Mouse (Mus musculus) right cerebral cortex, postnatal 4 days (tissue): ENCODE data around the gene Rbfox2.

Source experiments
- DNase-seq: peaks from one replicate; pipeline ENCODE4 v3.0.0-alpha.2; 2022

Rbfox2 gene

DNA sequence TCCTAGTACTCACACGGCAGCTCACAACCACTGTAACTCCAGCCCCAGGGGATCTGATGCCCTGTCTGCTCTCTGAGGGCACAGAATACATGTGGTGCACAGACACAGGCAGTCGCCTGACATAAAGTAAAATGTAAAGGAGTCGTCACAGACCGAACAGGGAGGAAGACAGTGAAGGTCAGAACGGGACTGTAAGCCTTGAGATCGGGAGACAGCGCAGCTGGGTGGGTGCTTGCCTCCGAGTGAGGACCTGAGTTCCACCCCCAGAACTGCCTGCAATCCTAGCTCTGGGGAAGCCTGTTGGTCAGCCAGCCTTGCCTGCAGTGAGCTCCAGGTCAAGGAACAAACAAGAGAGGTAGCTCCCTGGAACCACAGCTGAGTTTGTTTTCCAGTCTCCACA, 177.7 kb downstream of the Rbfox2 start:
- no peak for DNase-seq

DNA sequence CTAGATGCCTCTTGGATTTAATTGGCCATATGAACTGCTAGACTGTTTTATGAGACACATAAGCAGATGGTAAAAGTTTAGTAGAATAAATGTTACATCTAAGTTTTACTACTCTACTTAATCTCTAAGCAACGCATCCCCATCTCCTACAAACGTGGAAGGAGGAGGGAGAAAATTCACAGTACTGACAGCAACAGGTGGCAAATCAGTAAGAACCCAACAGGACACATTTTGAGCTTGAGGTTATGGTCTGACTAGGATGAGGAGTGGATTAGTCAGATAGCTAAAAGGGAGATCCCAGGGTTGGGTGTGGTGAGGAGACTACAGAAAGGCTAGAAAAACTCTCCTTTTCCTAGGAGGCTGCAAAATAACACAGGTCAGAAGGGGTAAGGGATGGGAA, 179.1 kb downstream of the Rbfox2 start:
- no peak for DNase-seq

DNA sequence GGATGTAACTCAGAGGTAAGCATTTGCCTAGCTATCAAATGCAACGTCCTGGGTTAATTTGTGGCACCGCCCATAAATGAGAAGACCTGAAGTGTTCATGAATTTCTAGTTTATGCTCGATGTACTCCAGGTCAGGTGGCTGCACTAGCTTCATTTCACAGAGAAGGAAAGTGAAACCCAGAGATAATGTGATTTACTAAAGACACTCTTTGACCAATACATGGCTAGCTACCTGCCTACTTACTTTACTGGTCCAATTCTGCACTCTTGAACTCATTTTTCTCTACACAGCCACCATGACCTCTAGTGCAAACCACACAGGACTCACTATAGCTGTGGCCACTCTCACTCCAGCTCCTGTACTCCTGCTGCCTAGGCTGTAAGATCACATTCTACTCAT, 180.1 kb downstream of the Rbfox2 start:
- DNase-seq = no peak

DNA sequence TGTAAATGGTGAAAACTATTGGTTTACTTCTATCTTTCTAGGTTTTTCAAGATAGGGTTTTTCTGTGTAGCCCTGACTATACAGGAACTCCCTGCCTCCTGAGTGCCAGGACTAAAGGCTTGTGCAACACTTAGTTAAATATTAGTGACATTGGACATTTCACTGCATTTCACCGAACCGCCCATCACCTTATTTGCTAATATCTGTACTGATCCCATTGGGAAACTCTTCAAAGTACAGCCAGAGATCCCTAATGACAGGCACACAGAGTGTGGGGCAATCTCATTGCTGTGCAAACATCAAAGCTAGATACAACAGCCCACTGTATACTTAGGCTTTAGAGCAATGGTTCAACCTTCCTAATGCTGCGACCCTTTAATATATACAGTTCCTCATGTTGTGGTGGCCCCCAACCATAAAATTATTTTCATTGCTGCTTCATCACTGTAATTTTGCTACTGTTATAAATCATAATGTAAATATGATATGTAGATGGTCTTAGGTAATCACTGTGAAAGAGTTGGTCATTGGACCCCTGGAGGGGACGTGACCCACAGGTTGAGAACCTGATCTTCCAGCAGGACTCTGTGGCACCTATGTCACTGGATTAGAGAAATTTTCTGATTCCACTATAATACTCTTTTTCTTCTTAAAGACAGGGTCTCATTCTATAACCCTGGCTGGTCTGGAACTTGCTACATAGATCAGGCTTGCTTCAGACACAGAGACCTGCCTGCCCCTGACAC, 182.3 kb downstream of the Rbfox2 start:
- DNase-seq = no peak

DNA sequence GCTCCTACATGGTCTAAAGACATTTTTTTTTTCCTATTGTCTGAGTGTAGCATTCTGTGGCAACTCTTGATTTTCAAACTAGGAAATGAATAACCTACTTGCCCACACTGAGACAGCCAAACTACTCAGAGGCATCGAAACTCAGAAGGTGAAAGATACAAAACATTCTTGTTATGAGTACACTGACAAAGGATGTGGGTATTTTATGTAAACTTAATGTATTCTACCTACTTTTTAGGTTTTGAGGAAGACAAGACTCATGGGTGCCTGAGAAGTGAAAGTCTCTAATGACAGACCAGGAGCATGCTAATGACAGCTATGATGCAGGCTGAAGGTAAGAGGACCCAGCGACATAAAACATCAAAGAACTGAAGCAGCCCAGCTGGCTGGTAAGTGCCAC, 184.0 kb downstream of the Rbfox2 start:
- no peak for DNase-seq

DNA sequence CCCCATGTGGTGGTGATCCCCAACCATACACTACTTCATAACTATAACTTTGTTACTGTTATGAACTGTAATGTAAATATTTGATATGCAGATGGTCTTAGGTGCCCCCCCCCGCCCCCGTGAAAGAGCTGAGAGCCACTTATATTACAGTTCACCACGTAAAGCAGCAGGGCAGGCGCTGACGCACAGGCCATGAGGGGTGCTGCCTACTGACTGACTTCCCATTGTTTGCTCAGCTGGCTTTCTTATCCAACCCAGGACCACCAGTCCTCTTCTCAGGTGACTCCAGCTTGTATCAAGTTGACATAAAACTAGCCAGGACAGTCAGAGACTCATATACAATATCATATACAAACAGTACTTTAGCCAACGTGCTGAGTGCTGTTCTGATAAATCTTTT, 184.6 kb downstream of the Rbfox2 start:
- DNase-seq = no peak

DNA sequence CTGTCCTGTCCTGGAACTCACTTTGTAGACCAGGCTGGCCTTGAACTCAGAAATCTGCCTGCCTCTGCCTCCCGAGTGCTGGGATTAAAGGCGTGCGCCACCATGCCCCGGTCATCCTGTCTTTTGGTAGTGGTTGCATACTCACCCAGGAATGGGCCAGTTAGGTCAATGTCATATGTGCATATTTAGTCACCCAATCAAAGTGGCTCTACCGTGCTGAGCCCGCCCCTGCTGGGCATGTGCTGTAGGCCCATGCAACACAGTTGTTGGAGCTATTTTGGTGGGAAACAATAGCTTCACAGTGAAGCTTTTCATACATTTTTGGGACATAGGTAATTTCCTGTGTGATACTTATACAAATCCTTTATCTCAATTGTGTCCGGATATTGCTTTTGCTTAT, 187.1 kb downstream of the Rbfox2 start:
- no peak for DNase-seq

DNA sequence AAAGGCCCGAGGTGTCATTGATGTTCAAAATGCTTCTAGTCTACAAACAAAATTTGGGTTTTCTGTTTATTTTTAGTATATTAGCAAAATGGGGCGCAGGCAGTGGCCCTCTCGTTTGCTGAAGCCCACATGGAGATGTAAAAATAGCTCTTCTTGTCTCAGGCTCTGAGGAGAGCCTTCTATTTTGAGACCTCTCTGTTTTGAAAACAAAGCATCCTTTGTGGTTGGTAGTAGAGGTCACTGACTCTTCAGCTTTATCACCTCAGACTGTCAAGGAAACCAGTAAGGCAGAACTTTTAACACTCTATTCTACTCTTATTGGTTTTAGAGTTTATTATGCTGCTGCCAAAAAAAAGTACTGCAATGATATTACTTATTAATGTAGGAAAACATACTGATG, 189.6 kb downstream of the Rbfox2 start:
- no peak for DNase-seq

DNA sequence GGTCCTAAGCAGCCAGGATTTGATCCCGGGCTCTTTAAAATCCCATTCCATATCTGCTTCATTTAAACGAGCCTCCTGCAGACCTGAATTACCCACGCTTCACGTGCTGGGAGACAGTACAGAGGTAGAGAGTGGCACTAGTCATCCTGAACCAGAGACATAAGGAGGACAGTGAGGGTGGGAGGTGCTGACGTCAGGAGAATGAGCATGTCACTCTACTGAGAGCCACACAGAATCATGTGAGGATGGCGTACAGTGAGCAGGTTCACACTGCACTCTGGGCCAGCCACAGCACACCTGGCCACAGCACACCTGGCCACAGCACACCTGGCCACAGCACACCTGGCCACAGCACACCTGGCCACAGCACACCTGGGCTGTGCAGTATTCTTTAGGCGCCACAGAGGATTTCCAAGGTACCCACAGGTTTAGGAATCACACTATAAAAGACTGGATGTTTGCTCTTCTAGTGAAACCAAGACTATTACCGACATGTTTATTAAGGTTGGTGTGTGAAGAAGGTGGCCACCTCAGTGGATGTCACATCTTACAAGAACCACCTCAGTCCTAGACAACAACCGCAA, 190.6 kb downstream of the Rbfox2 start:
- DNase-seq = no peak

DNA sequence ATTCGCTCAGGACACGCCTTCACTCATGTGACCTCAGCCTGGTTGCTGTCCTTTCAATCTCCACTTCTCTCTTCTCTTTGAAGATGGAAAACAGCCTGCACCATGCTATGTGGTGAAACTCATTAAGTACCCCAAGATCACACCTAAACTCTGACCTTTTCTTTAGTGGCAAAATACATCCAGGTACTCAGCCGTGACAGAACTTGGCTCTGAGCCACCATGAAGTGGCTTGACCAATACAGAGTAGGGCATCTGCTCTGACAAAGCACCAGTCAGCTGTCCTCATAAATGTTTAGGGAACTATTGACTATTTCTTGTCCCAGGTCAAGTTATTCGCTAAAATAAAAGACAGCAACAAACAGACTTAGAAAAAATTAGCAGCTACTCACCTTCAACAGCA, 191.3 kb downstream of the Rbfox2 start:
- no peak for DNase-seq

DNA sequence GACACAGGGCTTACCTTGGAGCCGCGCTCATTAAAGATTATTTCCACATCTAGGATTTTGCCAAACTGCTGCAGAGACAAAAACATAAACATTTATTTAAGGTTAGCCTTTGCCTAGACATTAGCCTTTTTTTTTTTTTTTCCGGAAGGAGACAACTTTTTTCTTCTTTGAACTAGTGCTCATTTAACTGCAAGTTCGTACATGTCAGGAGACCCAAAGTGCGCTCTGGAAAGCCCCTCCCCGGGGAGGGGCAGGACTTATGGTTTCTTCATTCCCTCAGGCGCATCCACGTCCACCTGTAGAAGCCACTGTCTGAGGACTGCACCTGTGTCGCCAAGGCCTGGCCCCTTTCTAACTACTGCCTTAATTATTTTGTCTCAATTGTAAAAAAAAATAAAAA, 193.2 kb downstream of the Rbfox2 start:
- DNase-seq = no peak

DNA sequence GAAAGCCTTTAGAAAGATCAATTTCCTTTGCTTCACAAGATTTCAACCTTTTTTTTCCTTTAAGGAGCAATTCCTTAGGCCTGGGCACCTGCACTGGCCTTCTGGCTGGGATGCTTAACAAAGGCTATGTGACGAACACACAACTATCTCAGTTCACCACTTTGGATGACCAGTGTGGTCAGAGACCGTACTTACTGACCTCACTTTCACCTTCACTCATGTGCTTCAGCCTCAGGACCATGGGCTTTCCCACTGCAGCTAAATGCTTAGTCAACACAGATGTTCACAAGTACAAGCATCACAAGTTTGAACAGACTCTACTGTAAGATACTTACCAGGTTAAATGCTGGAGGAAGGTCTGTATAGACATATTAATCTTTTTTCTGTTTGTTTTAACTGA, 194.4 kb downstream of the Rbfox2 start:
- no peak for DNase-seq

DNA sequence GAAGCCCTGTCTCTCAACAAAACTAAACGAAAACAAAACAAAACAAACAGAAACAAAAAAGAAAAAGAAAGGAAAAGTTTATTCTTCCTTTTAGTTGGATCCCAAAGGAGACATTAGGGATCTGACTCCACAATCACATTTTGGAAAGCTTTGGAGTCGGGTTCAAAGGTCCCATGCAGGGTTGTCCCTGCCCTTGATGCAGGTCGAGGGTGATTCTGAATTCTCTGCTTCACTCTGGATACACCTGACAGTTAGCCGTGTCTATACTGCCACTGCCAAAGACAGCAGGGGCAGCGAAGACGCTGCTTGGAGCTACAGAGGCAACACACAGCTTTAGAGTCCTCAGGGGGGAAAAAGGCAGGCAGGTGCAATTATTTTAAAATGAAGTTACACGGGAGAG, 194.9 kb downstream of the Rbfox2 start:
- DNase-seq = no peak

DNA sequence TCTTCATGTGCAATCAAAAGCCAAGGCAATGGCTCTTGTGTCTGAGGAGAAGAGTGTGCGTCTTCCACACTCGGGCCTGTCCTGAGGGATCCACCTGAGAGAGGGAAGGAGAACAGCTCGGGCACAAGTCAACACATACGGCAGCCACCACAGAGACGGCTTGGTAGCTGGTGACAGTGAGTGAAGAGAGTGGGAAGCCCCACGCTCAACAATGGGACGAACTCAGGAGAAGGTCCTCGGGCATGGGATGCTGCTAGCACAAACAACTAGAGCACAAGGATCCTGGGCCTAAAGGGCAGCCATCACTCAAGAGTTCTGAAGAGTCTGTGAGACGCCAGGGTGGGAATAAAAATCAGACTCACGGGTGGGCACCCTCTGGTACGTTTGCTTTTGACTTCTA, 196.4 kb downstream of the Rbfox2 start:
- no peak for DNase-seq

DNA sequence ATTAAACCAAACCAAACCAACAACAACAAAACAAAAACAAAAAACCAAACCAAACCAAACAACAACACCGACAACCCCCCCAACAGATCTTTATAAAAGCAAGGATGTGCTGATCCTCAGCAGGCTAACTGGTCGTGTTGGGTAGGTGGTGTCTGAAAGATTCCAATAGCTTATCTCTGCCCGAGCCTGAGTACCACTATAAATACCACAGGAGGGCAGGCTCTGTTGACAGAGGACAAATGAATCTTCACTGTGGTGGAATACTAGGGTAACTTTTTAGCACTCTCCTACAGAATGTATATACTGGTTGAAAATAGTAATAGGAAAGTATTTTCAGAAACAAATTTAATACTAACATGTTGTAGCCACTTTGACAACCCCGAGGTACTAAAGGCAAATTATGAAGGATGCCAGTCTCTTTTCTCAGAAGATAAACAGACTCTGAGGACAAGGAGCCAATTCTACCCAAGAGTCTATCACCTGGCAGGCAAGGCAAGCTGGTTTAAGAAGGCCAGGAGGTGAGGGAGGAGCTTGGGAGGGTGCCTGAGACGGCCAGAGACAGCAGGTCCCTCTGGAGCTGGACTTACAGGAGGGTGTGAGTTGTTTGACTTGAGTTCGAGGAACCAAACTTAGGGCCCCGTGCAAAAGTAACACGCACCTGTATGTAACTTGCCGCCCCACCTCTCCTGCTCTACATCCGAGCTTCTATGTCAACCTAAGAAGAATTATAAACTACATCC, 199.5 kb downstream of the Rbfox2 start:
- no peak for DNase-seq

DNA sequence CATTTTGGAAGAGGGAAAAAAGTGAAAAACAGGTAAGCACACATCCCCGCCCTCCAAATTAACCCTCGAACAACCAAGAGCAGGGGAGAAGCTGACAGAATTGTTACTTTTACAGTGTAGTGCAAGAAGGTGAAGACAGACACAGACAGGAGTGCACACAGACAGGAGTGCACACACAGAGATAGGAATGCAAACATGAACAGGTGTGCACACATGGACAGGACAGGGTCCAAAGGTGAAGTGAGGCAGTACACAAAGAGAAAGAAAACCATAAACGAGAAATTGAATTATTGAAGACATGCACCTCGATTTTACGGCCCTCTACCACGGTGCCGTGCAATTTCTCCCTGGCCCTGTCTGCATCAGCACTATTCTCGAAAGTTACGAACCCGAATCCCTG, 201.5 kb downstream of the Rbfox2 start:
- no peak for DNase-seq

DNA sequence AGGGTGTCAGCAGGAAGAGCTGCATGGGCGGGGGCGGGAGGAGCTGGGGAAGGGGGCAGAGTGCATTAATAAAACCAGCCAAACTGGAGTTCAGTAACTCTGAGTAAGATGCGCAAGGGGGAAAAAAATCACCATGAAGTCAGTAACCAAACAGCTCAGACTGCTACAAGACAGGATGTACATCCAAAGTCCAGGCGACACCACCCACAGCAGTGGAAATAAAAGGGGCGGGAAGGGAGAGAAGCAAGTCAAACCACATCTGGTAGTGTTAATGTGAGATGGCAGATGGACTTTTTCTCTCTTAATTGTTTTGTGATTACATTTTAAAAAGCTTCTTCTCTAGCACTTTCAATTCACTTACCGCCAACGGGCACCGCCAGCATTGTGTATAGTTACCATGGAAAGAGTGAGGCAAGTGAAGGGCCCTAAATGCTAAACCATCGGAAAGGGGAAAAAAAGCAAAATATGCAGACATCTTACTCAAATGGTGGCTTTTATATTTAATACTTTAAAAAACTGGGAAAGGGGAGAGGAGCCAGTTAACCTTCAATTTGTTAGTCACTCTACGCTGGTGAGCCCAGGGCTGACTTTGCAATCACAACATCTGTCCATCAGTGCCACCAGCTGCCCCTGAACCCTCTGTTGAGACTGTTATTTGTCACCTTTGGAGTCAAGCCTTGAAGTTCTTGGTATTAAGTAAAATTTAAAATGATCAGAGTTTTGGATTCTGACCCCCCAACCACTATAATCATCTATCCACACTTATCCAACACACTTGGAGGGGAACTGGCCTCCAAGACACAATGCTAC, 202.2 kb downstream of the Rbfox2 start:
- no peak for DNase-seq

DNA sequence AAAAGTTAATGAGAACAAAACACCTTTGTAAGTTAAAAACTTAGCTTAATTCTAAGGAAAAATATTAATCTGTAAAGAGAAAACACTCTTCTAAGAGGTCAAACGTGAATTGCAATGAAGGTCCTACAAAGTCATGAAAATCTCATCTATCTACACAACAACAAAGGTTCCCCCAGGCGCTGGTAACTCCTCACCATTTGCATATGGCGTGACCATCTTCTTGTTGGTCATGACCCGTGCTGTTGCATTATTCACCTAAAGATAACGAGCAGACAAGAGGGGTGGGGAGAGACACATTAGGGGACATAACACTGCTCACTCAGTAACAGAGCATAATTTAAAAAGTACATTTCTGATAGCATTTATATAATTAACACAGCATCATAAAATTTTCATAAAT, 204.1 kb downstream of the Rbfox2 start:
- no peak for DNase-seq

DNA sequence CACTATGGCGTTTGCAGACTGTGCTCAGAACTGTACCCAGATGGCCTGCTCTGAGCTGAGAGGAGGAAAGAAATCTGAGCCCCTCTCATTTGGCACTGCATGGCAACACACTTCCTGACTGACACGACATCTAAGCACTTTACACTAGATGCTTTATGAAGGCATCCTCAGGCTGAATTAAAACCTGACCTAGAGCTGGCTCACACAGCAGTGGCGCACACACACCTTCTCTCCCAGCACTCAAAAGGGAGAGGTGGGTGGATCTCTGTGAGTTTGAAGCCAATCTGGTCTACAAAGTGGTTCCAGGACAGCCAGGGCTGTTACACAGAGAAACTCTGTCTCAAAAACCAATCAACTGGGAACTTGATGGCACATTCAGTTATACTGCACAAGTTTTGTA, 207.0 kb downstream of the Rbfox2 start:
- DNase-seq = no peak

DNA sequence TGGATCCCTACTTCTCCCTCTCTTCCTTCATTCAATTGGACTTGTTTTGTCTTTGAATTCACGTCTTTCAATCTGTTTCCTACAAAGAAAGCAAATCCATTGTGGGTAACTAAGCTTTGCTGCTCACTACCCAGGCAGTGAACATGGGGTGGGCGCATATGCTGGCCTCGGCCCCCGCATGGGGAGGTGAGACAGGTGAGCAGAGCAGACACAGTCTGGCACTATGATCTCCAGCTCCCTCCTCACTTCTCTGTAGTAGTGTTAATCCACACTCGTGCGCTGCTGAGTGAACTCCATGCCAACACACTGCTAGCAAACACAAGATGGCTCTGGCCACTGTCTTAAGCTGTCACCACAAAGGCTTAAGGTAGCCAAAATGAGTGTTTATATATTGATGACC, 209.4 kb downstream of the Rbfox2 start:
- no peak for DNase-seq

DNA sequence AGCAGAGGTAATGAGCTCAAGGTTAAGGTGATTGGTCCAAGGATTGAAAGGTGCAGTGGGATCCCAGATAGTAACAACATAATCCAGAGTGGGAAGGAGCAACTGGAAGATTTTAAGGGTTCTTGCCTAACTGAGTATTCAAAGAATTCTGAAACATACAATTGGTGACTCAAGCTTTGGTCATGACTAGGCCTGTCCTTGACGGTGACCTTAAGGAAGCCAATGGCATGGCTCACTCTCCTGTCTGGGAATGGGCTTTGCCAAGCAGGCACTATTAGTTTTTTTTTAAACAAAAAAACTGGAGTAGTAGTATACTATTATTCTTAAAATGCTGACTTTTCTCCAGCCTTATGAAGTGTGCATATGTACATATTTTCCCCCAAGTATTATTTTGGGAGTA, 211.6 kb downstream of the Rbfox2 start:
- DNase-seq = no peak

DNA sequence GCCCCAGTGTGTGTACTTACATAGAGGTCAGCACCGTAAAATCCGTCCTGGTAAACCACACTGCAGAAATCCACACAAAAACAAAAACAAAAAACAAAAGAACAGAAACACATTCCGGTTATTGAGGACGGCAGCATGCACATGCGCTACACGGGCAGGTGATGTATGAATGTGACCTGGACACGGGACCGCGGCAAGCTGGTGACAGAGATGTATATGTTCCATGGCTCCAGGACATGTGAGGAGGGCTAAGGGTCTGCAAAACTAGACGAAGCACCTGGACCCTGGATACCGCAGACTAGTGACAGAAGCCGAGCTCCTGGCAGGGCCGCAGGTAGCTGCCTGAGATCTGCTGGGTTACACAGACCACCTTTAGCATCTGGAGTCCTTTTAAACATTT, 212.4 kb downstream of the Rbfox2 start:
- DNase-seq = no peak

DNA sequence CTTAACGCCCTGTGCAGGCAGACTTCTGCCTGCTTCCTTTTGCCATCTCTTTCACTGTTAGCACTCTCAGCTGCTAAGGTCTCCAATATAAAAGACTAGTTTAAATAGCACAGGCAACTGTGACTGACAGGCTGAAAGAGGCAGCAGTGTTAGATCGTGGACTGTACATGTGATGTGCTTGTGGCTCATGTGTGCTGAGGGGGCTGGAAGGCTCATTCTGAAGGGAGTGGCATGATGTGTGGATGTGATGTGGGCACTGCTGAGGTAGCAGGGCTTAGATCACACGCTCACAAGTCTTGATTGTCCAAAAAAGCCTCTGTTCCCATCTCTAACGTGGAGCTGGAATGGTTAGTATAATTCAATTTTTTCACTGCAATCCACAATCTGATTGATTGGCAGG, 215.4 kb downstream of the Rbfox2 start:
- no peak for DNase-seq

DNA sequence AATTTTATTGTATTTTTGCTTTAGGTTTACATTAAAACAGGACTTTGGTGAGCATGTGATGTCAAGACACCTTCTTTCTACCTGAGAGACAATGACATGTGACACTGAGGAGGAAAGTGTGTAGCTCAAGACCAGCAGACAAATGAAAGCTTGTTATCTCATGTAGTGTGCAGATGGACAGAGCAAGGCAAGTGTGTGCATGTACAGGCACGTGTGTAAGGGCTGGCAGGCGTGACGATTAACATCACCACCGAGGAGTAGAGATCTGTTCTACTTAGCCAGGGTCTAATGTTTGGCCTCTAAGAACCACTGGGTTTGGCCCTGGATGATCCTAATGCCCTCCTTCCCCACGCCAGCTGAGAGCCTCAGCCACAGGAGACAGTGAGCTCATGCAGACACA, 216.3 kb downstream of the Rbfox2 start:
- DNase-seq = no peak
